Mouse (Mus musculus): Measurements from ENCODE around the gene Slc8a3. TPM values are rescaled to one million over a fixed set of nuclear protein-coding genes. Genes with fewer than 3 reads are reported as not detected.

The Slc8a3 gene
- polyA plus RNA-seq, 1 experiment from 2014 or later: 0.27 TPM

DNA sequence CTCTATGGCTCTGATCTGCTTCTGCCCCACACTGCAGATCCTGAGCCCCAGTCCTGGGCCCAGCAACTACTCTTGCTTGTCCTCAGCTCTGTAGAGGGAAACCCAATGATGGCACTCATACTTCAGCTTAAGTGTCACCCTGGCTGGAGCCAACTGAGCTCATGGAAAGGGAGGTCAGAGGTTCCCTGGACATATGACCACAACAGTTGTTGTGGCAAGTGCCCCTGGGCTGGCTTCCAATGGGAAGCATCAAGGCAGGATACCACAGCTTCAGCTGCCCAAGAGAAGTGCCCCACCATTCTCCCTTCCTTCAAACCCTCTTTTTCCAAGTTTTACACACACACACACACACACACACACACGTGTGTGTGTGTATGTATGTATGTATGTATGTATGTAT, 88.5 kb downstream of the Slc8a3 start:
- H3K27ac ChIP-seq (ENCODE audit: low read length): no peak overlapping the region
- H3K9ac ChIP-seq (replicated peaks; ENCODE audit: low read length): no peak overlapping the region
- no peak overlapping the region for H3K4me3 ChIP-seq (ENCODE audit: low read length)
- WGBS: 50% methylated on average over 1 of the region's 1 CpGs
- no peak for ATAC-seq (ENCODE audit: low FRiP score, low TSS enrichment)
- H3K4me2 ChIP-seq (replicated peaks; ENCODE audit: low read depth, low read length): no peak overlapping the region
- no peaks in the 10 kb centered on the region for H3K9me3 ChIP-seq (ENCODE audit: low read length)
- H3K36me3 ChIP-seq (ENCODE audit: insufficient read depth, low read length): no peaks in the 10 kb centered on the region
- no peaks in the 10 kb centered on the region for H3K27me3 ChIP-seq (ENCODE audit: insufficient read depth, low read length)
- H3K4me1 ChIP-seq (ENCODE audit: insufficient read depth, low read length): no peaks in the 10 kb centered on the region

DNA sequence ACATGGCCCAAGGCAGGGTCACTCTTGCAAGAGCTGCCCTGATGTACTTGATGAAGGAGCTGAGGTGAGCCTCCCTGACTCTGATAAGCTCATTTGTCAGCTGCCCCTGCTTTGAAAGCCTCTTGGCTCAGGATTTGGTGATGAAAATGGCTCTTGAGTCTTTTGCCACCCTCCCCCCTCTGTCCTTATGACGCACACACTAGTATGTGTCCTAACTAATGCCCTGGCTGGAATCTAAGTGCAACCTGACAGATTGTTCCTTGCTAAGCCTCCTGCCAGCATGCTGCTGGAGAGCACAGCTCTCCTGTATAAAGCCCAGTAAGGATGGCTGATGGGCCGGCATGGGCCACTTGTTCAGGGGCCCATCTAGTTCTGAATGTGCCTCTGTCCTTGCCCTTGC, 91.3 kb downstream of the Slc8a3 start:
- H3K4me2 ChIP-seq (replicated peaks; ENCODE audit: low read depth, low read length): no peak overlapping the region
- ATAC-seq (ENCODE audit: low FRiP score, low TSS enrichment): no peak
- H3K36me3 ChIP-seq (ENCODE audit: insufficient read depth, low read length): no peaks in the 10 kb centered on the region
- H3K4me3 ChIP-seq (ENCODE audit: low read length): no peak overlapping the region
- H3K4me1 ChIP-seq (ENCODE audit: insufficient read depth, low read length): no peaks in the 10 kb centered on the region
- H3K9me3 ChIP-seq (ENCODE audit: low read length): no peaks in the 10 kb centered on the region
- no peak overlapping the region for H3K9ac ChIP-seq (replicated peaks; ENCODE audit: low read length)
- WGBS: 87% methylated on average over 2 of the region's 2 CpGs
- no peak overlapping the region for H3K27ac ChIP-seq (ENCODE audit: low read length)
- H3K27me3 ChIP-seq (ENCODE audit: insufficient read depth, low read length): no peaks in the 10 kb centered on the region

DNA sequence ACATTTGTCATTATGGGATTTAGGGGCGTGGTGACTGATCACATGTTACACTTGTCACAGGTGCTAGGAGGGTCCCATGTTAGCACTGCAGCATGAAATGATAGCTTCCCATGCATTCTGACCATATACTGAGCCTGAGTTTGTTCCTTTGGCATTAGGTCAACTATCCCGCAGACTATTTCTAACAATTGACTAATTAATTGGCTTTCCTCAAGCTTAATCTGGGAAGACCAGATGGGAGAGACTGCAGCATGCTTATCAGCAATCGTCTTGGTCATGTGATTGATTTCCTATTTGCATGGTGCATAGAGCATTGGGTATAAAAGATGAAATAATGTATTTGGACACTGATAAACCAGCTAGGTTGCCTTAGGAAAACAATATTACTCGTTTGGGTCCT, 91.9 kb downstream of the Slc8a3 start:
- Histone ChIP-seq H3K4me1 (ENCODE audit: insufficient read depth, low read length) (no peaks in the 10 kb centered on the region), H3K27ac (ENCODE audit: low read length) (no peak overlapping the region), H3K4me3 (ENCODE audit: low read length) (no peak overlapping the region), H3K27me3 (ENCODE audit: insufficient read depth, low read length) (no peaks in the 10 kb centered on the region), H3K4me2 (replicated peaks; ENCODE audit: low read depth, low read length) (no peak overlapping the region), H3K9me3 (ENCODE audit: low read length) (no peaks in the 10 kb centered on the region), H3K36me3 (ENCODE audit: insufficient read depth, low read length) (no peaks in the 10 kb centered on the region), H3K9ac (replicated peaks; ENCODE audit: low read length) (no peak overlapping the region)
- no peak for ATAC-seq (ENCODE audit: low FRiP score, low TSS enrichment)
- 81% methylated on average over 4 of the region's 4 CpGs for WGBS

DNA sequence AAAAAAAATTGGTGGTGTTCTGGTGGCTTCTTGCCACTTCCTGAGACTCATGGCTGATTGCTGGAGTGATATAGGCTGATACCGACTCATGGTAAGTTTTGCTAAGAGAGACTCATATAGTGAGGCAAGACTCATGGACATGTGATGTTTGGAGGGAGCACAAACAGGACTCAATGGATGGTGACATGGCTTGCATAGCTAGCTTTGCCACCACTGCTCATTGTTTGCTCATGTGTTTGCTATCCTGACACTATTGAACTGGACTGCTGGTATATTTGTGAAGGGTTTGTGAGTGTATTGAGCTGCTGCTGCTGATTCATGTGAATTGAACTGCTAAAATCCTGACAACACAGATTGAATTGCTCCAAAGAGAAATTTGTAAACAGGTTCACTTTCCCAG, 95.8 kb downstream of the Slc8a3 start:
- no peak for ATAC-seq (ENCODE audit: low FRiP score, low TSS enrichment)
- no peak overlapping the region for H3K4me3 ChIP-seq (ENCODE audit: low read length)
- no peaks in the 10 kb centered on the region for H3K27me3 ChIP-seq (ENCODE audit: insufficient read depth, low read length)
- 92% methylated on average over 1 of the region's 1 CpGs for WGBS
- H3K27ac ChIP-seq (ENCODE audit: low read length): no peak overlapping the region
- H3K4me1 ChIP-seq (ENCODE audit: insufficient read depth, low read length): no peaks in the 10 kb centered on the region
- H3K4me2 ChIP-seq (replicated peaks; ENCODE audit: low read depth, low read length): no peak overlapping the region
- H3K9ac ChIP-seq (replicated peaks; ENCODE audit: low read length): no peak overlapping the region
- no peaks in the 10 kb centered on the region for H3K36me3 ChIP-seq (ENCODE audit: insufficient read depth, low read length)
- H3K9me3 ChIP-seq (ENCODE audit: low read length): no peaks in the 10 kb centered on the region

DNA sequence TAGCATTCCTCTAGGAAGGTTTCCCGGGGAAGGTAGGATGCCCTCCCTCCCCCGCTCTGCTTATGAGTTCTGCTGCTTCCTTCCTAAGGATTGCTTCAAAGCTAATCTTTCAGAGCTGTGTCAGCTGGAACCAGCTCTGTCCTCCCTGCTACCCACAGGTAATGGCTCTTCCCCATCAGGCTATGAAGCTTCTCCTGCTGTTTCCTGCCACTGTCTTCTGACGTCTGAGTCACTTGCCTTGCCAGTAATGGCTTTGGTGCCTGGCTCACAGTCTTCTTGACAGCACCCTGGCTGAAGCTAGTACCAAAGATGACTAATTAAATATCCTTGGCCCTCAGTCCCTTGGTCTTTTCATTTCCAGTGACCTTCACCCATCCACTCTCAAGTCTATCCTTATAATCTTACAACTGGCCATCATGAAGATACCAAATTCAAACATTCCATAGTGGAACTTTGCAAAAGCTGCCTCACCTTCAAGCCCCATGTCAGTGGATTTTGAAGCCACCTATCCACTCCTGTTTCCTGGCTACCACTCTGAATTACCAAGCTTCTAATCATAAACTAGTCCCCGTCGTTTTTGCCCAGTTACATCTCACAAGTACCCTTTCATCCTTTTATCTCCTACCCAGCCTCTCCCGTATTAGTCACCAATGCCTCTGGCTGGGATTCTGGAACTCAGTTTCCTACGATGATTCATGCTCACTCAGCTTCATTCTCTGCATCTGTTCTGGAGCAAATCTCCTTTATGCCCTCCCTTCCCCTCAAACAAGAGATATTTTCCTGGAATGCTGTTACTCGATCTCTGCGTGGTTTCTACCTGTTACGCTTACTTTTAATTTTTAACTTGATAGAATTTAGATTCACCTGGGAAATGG, 97.3 kb downstream of the Slc8a3 start:
- no peak overlapping the region for H3K27ac ChIP-seq (ENCODE audit: low read length)
- no peaks in the 10 kb centered on the region for H3K4me1 ChIP-seq (ENCODE audit: insufficient read depth, low read length)
- WGBS: 89% methylated on average over 10 of the region's 10 CpGs
- H3K4me3 ChIP-seq (ENCODE audit: low read length): no peak overlapping the region
- H3K4me2 ChIP-seq (replicated peaks; ENCODE audit: low read depth, low read length): no peak overlapping the region
- no peak overlapping the region for H3K9ac ChIP-seq (replicated peaks; ENCODE audit: low read length)
- no peaks in the 10 kb centered on the region for H3K9me3 ChIP-seq (ENCODE audit: low read length)
- H3K36me3 ChIP-seq (ENCODE audit: insufficient read depth, low read length): no peaks in the 10 kb centered on the region
- no peak for ATAC-seq (ENCODE audit: low FRiP score, low TSS enrichment)
- no peaks in the 10 kb centered on the region for H3K27me3 ChIP-seq (ENCODE audit: insufficient read depth, low read length)

DNA sequence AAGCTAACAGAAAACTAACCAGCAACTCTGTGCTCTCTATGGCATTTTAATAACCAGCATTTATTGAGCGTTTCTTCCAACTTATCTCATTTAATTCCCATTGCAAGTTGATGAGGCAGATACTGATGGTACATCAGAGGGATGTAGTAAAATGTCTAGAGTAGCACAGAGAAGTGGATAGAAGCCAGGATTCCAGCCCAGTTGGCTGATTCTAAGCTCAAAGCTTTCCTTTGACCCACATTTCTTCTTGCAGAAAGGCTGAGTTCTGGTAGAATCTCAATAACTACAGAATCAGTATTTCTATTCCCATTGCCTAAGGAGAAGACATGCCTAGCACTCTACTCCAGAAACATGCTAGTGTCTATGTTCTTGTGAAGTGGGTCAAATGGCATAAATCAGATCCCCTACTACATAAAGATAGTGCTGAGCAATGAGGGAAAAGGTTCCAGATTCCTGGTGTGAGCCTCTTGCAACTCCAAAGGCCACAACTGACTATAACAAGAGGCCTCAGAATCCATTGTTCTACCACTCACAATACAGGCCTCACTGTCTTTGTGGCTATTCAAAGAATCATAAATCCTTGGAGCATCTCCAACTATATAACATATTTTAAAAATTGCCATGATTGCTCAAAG, 99.1 kb downstream of the Slc8a3 start:
- WGBS: 87% methylated on average over 1 of the region's 1 CpGs
- no peak overlapping the region for H3K4me3 ChIP-seq (ENCODE audit: low read length)
- H3K9ac ChIP-seq (replicated peaks; ENCODE audit: low read length): no peak overlapping the region

DNA sequence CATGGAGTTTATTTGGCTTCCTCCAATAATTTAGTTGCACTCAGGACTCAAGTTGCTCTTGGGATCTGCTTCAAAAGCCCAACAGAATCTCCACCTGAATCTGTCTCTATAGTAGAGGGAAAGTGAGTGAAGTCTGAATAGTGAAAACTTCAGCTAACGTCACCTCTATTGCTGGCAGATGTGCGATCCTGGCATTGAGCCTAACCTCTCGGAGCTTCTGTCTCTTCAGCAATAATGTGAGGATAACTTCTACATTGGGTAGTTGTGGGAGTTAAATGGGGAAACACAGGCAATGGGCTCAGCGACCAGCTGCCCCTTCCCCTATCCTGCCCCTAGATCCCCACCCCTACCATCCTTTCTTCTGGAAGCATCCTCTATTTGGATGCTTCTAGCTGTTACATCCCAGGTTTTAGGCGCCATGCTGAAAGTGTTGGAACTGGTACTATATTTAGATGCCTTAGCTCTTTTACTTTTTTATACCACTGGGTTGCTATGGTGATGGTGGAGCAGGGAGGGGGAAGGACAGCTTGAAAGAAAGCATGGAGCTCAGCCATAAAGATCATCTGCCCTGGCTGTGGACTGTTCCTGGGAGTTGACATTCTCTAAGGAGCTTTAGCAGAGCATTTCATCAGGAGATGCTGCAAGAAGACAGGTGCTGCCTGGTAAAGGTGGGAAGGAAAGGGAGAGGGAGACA, 105.1 kb downstream of the Slc8a3 start:
- no peaks in the 10 kb centered on the region for H3K36me3 ChIP-seq (ENCODE audit: insufficient read depth, low read length)
- 67% methylated on average over 5 of the region's 5 CpGs for WGBS
- H3K4me3 ChIP-seq (ENCODE audit: low read length): no peak overlapping the region
- H3K27me3 ChIP-seq (ENCODE audit: insufficient read depth, low read length): no peaks in the 10 kb centered on the region
- H3K4me2 ChIP-seq (replicated peaks; ENCODE audit: low read depth, low read length): no peak overlapping the region
- no peaks in the 10 kb centered on the region for H3K9me3 ChIP-seq (ENCODE audit: low read length)
- no peak overlapping the region for H3K9ac ChIP-seq (replicated peaks; ENCODE audit: low read length)
- no peak overlapping the region for H3K27ac ChIP-seq (ENCODE audit: low read length)
- no peaks in the 10 kb centered on the region for H3K4me1 ChIP-seq (ENCODE audit: insufficient read depth, low read length)
- no peak for ATAC-seq (ENCODE audit: low FRiP score, low TSS enrichment)

More for the DNA sequence above, 99.1 kb downstream of the Slc8a3 start:
- Histone ChIP-seq H3K4me1 (ENCODE audit: insufficient read depth, low read length) (no peaks in the 10 kb centered on the region), H3K27me3 (ENCODE audit: insufficient read depth, low read length) (no peaks in the 10 kb centered on the region), H3K27ac (ENCODE audit: low read length) (no peak overlapping the region), H3K9me3 (ENCODE audit: low read length) (no peaks in the 10 kb centered on the region), H3K4me2 (replicated peaks; ENCODE audit: low read depth, low read length) (no peak overlapping the region), H3K36me3 (ENCODE audit: insufficient read depth, low read length) (no peaks in the 10 kb centered on the region)
- no peak for ATAC-seq (ENCODE audit: low FRiP score, low TSS enrichment)

DNA sequence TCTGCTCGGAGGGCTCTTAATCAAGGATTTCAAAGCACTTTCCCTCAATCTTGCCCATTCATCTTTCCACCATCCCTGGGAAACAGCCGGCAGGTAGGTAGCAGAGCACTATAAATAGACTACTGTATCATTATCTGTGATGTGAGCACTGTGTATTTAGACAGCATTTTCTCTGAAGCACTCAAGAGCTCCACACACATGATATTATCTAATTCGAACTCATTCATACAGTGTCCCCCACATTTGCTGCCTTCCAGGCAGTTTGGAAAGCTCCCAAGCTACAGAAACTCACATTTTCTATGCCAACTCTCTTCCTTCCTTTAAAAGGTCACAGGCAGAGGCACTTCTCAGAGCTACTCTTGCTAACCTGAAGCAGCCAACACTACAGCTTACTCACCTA, 106.4 kb downstream of the Slc8a3 start:
- Histone ChIP-seq H3K4me1 (ENCODE audit: insufficient read depth, low read length) (no peaks in the 10 kb centered on the region), H3K27ac (ENCODE audit: low read length) (no peak overlapping the region), H3K4me2 (replicated peaks; ENCODE audit: low read depth, low read length) (no peak overlapping the region), H3K9me3 (ENCODE audit: low read length) (no peaks in the 10 kb centered on the region), H3K9ac (replicated peaks; ENCODE audit: low read length) (no peak overlapping the region), H3K36me3 (ENCODE audit: insufficient read depth, low read length) (no peaks in the 10 kb centered on the region), H3K27me3 (ENCODE audit: insufficient read depth, low read length) (no peaks in the 10 kb centered on the region), H3K4me3 (ENCODE audit: low read length) (no peak overlapping the region)
- WGBS: 47% methylated on average over 3 of the region's 3 CpGs
- no peak for ATAC-seq (ENCODE audit: low FRiP score, low TSS enrichment)

DNA sequence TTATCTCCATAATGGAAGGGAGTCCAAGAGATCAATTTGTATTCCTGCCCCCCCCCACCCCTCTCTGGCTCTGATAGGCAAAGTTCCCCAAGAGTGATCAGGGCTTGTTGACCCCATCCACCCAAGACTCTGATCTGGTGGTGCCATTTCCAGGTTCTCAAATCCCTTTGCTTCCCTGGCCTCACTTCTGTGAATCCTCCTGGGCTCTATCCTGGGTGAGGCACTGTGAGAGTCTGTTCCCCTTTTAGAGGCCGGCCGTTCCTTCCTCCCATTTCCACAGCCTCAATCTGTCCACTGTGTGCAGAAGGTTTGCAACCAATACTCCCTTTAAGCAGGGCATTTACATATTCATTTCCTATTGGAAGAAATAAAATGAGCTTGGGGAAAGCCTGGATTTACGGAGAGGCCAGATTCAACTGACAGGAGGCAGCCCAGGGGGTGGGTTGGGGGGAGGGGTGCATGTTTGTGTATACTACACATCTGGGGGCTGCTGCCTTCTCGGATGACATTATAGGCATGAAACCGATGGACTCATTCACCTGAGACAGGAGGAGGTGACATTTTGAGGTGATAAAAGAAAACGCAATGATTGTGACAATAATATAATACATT, 106.9 kb downstream of the Slc8a3 start:
- H3K9ac ChIP-seq (replicated peaks; ENCODE audit: low read length): no peak overlapping the region
- no peaks in the 10 kb centered on the region for H3K4me1 ChIP-seq (ENCODE audit: insufficient read depth, low read length)
- no peak overlapping the region for H3K4me3 ChIP-seq (ENCODE audit: low read length)
- H3K36me3 ChIP-seq (ENCODE audit: insufficient read depth, low read length): no peaks in the 10 kb centered on the region
- no peaks in the 10 kb centered on the region for H3K27me3 ChIP-seq (ENCODE audit: insufficient read depth, low read length)
- no peak overlapping the region for H3K4me2 ChIP-seq (replicated peaks; ENCODE audit: low read depth, low read length)
- no peak overlapping the region for H3K27ac ChIP-seq (ENCODE audit: low read length)
- H3K9me3 ChIP-seq (ENCODE audit: low read length): no peaks in the 10 kb centered on the region
- WGBS: 23% methylated on average over 6 of the region's 6 CpGs
- no peak for ATAC-seq (ENCODE audit: low FRiP score, low TSS enrichment)

Data from kidney, embryonic 16.5 days (tissue).